Mouse (Mus musculus): Measurements from ENCODE around the gene Nme9.

Gene Nme9

DNA sequence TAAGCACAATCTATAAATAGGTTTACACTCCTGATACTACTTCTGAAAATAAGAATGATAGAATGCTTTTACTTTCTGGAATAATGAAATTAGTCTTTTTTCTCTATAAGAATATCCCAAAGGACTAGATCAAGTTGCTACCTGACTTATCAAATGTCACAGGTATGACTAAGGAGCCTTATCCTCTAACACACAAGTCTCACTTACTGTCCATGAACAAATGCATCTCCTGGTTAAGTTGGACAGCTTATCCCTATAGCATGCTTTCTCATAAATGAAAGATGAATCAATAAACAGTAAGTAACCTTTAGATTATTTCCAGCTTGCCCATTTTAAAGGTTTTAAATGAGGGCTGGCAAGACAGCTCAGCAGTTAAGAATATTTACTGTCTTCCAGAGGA, 33.4 kb downstream of the Nme9 start:
- DNase-seq = no peak

DNA sequence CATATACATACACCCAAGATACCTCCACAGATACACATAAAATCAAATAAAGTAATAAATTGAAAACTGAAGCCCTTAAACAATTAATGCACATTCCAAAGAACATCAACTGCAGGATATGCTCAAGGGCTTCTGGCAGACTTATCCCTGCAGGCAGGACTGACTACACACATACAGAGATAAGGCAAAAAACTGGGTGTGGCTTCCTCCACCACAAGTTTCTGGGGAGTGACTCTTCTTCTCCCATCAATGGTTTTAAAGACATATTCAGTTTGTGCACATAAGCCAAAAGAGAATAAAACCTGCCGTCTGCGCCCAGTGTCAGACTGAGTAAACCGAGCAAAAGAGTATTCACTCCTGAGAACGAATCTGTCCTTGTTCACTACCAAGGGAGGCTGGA, 33.9 kb downstream of the Nme9 start:
- no peak for DNase-seq

DNA sequence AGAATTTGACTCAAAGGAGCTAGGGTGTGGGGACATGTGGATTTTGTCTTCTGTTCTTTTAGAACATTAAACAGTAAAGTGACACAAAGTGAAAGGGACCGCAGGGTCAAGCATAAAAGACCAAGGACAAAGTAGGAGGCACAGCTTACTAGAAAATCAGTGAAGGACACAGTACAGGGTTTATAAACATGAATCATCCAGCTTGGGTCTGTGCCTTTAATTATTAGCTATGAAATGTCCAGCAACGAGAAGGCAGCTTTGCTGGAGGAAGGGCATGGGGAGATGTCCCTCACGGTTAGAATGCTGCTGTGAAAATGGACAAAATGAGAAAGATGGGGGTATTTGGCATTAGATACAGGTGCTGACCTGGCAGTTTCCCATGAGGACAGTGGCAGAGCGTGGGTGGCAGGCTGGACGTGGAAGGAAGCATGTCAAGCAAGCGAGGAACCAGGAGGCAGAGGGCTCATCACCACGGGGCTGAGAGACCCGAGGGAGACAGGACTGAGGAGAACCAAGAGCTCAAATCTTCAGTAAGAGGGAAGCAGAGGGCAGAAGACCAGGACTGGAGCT, 35.9 kb downstream of the Nme9 start:
- DNase-seq = no peak

DNA sequence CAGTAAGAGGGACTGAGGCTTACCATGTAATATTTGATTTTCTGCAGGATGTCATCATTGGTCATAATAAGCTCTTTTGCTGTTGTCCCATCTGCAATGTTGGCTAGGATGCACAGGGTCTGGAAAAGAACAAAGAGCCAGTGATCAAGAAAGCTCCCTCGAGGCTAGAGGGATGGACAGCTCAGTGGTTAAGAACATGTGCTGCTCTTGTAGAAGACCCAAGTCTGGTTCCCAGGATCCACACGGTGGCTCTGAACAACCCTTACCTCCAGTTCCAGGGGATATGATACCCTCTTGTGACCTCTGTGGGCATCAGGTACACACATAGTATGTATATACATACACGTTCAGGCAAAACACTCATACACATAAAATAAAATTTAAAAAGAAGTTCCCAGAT, 36.6 kb downstream of the Nme9 start:
- DNase-seq = no peak

DNA sequence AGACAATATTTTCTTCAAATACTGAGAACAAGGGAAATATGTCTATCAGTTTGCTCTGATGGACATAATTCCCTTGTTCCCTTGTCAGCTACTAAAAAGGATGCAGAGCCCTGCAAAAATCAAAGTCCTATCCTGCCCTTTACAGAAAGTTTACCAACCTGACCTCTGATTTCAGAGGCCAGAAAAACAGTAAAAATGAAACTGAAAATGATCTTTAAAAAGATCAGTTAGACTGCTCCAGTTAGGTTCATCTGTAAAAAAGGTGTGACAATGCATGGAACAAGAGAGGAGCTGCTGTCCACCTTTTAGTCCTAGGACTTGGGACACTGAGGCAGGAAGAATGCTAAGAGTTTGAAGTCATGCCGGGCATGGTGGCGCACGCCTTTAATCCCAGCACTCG, 39.8 kb downstream of the Nme9 start:
- no peak for DNase-seq

DNA sequence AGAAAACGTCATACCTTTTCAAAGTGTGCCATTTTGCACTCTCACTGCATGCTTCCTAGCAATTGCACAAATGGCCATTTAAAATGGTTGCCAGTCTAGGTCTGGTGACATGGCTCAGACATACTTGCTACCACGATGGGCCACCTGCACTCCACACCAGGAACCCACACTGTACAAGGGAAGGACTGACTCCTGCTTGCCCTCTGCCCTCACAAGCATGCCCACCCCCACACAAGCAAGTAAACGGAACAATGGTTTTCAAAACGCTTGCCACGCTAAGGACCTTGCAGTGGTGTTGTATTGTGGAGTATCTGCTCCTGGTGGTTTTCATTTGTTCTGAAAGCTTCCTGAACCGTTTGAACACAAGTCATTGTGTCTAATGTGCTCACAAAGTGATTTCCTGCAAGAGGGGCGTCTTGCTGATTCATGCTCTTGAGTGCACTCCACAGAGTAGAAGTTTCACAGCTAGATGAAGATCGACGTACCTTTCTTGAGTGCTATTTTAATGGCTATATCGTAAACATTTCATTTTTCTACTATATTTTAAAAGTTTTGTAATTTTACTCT, 41.4 kb downstream of the Nme9 start:
- DNase-seq = no peak

DNA sequence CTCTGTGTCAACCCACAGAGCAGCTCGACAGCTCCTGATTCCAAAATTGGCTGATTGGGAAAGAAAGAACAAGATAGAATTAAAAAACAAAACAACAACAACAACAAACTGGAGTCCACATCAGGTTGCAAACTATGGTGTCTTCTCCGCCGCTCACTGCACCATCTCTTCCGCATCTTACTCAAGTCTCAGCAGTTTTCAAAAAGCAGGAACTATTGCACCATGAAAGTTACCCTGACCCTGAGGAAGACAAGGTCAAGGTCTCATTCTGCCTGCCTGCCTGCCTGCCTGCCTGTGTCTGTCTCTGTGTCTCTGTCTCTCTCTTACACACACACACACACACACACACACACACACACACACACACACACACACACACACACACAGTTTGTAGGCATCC, 48.1 kb downstream of the Nme9 start:
- DNase-seq = no peak

DNA sequence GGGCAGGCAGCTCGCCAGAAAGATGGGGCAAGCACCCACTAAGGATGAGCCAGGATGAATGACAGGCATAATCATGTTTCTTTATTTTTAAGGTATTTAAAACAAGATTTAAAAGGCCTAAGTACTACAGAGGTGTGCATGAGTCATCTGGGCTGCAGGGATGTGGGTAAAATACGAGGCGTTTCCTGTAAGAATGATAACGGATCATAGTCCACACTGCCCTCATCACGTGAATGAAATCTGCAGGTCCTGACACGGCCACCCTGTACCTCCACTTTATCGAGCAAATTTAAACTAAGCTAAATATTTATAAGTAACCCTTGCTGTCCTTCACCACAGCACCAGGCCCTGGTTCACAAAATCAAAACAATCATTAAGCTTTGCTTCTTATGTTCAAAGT, 54.6 kb downstream of the Nme9 start:
- no peak for DNase-seq

All from lung, adult 18-20 months (tissue).